ENCODE assay signal across 8 mouse cellular contexts in genomic region chr5:30960814-30961213, GRCm38 (mm10). TPM values are rescaled to one million over a fixed set of nuclear protein-coding genes. Genes with fewer than 3 reads are reported as not detected.
DNase-seq lines count a peak whose midpoint lies in the region; ATAC-seq and TF ChIP-seq lines count a peak whose summit lies in the region.

No protein-coding gene starts in this region.

- peak overlapping the region; percentile 92 for H3K4me3 ChIP-seq in heart, adult 2 months
- H3K4me3 ChIP-seq in E14TG2a.4 (replicated peaks; ENCODE audit: low read length) = peak overlapping the region; percentile 96; the same call in 1 of the 2 replicates
- no peak overlapping the region; the same call in 1 of the 2 replicates for H3K4me3 ChIP-seq in hindbrain, embryonic 14.5 days (replicated peaks; ENCODE audit: low read length)
- peak overlapping the region; percentile 79; the same call in 1 of the 2 replicates for H3K4me3 ChIP-seq in midbrain, embryonic 12.5 days

- WGBS in heart, adult 2 months = 79% methylated on average over 2 of the region's 2 CpGs
- 92% methylated on average over 2 of the region's 2 CpGs for WGBS in hindbrain, embryonic 14.5 days
- 89% methylated on average over 2 of the region's 2 CpGs for WGBS in midbrain, embryonic 12.5 days

- no peak for TF ChIP-seq CTCF in heart, adult 2 months (IDR thresholded peaks at IDR 0.05)
- no peak for TF ChIP-seq CTCF in E14TG2a.4 (conservative IDR thresholded peaks at IDR 0.05; ENCODE audit: low read length)

- H3K9me3 ChIP-seq in E14TG2a.4 (ENCODE audit: low read length) = no peaks in the 10 kb centered on the region
- no peaks in the 10 kb centered on the region for H3K9me3 ChIP-seq in hindbrain, embryonic 14.5 days (ENCODE audit: control insufficient read depth, low read length)
- no peaks in the 10 kb centered on the region for H3K9me3 ChIP-seq in midbrain, embryonic 12.5 days

- TF ChIP-seq EP300 in heart, adult 2 months (IDR thresholded peaks at IDR 0.05; ENCODE audit: insufficient read depth, low read depth, low read length) = no peak

- no peak overlapping the region for H3K9ac ChIP-seq in heart, adult 2 months (ENCODE audit: low read depth, low read length)
- no peak overlapping the region for H3K9ac ChIP-seq in hindbrain, embryonic 14.5 days
- no peak overlapping the region for H3K9ac ChIP-seq in midbrain, embryonic 12.5 days (replicated peaks)

- H3K4me1 ChIP-seq in heart, adult 2 months (ENCODE audit: control insufficient read depth, insufficient read depth, low read length) = peaks cover 15% of the 10 kb centered on the region
- peaks cover 23% of the 10 kb centered on the region for H3K4me1 ChIP-seq in E14TG2a.4 (replicated peaks; ENCODE audit: low read depth, low read length)
- peaks cover 22% of the 10 kb centered on the region for H3K4me1 ChIP-seq in hindbrain, embryonic 14.5 days (replicated peaks; ENCODE audit: control insufficient read depth, insufficient read depth, low read length)
- H3K4me1 ChIP-seq in midbrain, embryonic 12.5 days = peaks cover 22% of the 10 kb centered on the region

- H3K79me2 ChIP-seq in heart, adult 2 months (replicated peaks; ENCODE audit: control insufficient read depth, insufficient read depth, low read length) = peaks cover 1% of the 10 kb centered on the region

- peaks cover 18% of the 10 kb centered on the region for H3K36me3 ChIP-seq in heart, adult 2 months (ENCODE audit: control insufficient read depth, insufficient read depth, low read length)
- H3K36me3 ChIP-seq in E14TG2a.4 (ENCODE audit: insufficient read depth, low read length) = peaks cover 27% of the 10 kb centered on the region
- peaks cover 21% of the 10 kb centered on the region for H3K36me3 ChIP-seq in hindbrain, embryonic 14.5 days (replicated peaks; ENCODE audit: control insufficient read depth, insufficient read depth)
- peaks cover 19% of the 10 kb centered on the region for H3K36me3 ChIP-seq in midbrain, embryonic 12.5 days

- intact Hi-C loops in heart, adult 2 months (cut with DNase I) = loop anchor here (1.0 to 5.0 kb wide), 3 partner anchors 8 to 88 kb away; partner anchors contain the start of genes Atraid, Khk and Slc5a6
- intact Hi-C loops in heart, postnatal 25 days (cut with DNase I) = loop anchor here (1.0 kb wide), 1 partner anchor 87 kb away; the partner anchor contains the start of genes Atraid and Slc5a6

- H3K4me2 ChIP-seq in hindbrain, embryonic 14.5 days (replicated peaks) = peak overlapping the region; percentile 91
- peak overlapping the region; percentile 92 for H3K4me2 ChIP-seq in midbrain, embryonic 12.5 days (replicated peaks)

- TF ChIP-seq POLR2A in heart, adult 2 months (IDR thresholded peaks at IDR 0.05; ENCODE audit: insufficient read depth, low read depth, low read length) = no peak

- DNase-seq in heart, adult 2 months = no peak
- DNase-seq in heart, postnatal 25 days (ENCODE audit: low spot score) = no peak
- no peak for DNase-seq in hindbrain, embryonic 14.5 days (ENCODE audit: low spot score)
- DNase-seq in cerebellum, adult 11 months = no peak
- no peak for DNase-seq in MN1 (ENCODE audit: low spot score)
- no peak for DNase-seq in yolk sac, embryonic 10.5 days (ENCODE audit: low spot score)

- no peak for ATAC-seq in hindbrain, embryonic 14.5 days (ENCODE audit: low FRiP score)
- no peak for ATAC-seq in midbrain, embryonic 12.5 days (ENCODE audit: low FRiP score, low read depth)

- H3K27ac ChIP-seq in heart, adult 2 months = peak overlapping the region; percentile 93
- H3K27ac ChIP-seq in hindbrain, embryonic 14.5 days = peak overlapping the region; percentile 87
- 0 out of 2 replicates have a peak overlapping the region, but pooled peaks have one; percentile 82 for H3K27ac ChIP-seq in midbrain, embryonic 12.5 days (replicated peaks)

- no peaks in the 10 kb centered on the region for H3K27me3 ChIP-seq in heart, adult 2 months (ENCODE audit: control insufficient read depth, insufficient read depth, low read length)
- peaks cover 10% of the 10 kb centered on the region; the same call in 1 of the 2 replicates for H3K27me3 ChIP-seq in E14TG2a.4 (ENCODE audit: insufficient read depth, low read length)
- no peaks in the 10 kb centered on the region for H3K27me3 ChIP-seq in hindbrain, embryonic 14.5 days (ENCODE audit: control insufficient read depth, insufficient read depth, low read length)
- peaks cover 13% of the 10 kb centered on the region for H3K27me3 ChIP-seq in midbrain, embryonic 12.5 days

RNA-seq across cellular contexts. Expression of gene Preb, which starts 0.7 kb away (rescaled TPM):
- total RNA-seq in heart, adult 2 months (2021) = 10 to 100 TPM; 80.3 to 84.6 TPM
- polyA plus RNA-seq in heart, adult 2 months (2012; rRNA removed) = 166 and 189 TPM in 2 replicates
- total RNA-seq in heart, postnatal 25 days (2021) = 10 to 100 TPM; 79.3 to 82.9 TPM
- polyA plus RNA-seq in hindbrain, embryonic 14.5 days (2014; fragmentation: Nextera tagmentation; extraction: Ambion mirVana) = 71.3 and 78.6 TPM in 2 replicates
- 121 and 131 TPM in 2 replicates for polyA plus RNA-seq in midbrain, embryonic 12.5 days (2016; fragmentation: Nextera tagmentation; extraction: Ambion mirVana)

RNA-seq across cellular contexts. Expression of gene Tcf23, which starts 7.6 kb away (rescaled TPM):
- 1 to 10 TPM; 1.6 TPM for total RNA-seq in heart, adult 2 months (2021)
- 0.44 and 0.57 TPM in 2 replicates for polyA plus RNA-seq in heart, adult 2 months (2012; rRNA removed)
- total RNA-seq in heart, postnatal 25 days (2021) = under 1 TPM; 0.45 to 0.75 TPM
- 0.04 TPM in 1 of 2 replicates, not detected in the other for polyA plus RNA-seq in hindbrain, embryonic 14.5 days (2014; fragmentation: Nextera tagmentation; extraction: Ambion mirVana)
- polyA plus RNA-seq in midbrain, embryonic 12.5 days (2016; fragmentation: Nextera tagmentation; extraction: Ambion mirVana) = not detected in 2 replicates

RNA-seq across cellular contexts. Expression of gene Cgref1, which starts 15.4 kb away (rescaled TPM):
- total RNA-seq in heart, adult 2 months (2021) = under 1 TPM; 0.30 to 0.73 TPM
- polyA plus RNA-seq in heart, adult 2 months (2012; rRNA removed) = 1.2 and 2.0 TPM in 2 replicates
- total RNA-seq in heart, postnatal 25 days (2021) = under 1 TPM; 0.39 to 0.53 TPM
- polyA plus RNA-seq in hindbrain, embryonic 14.5 days (2014; fragmentation: Nextera tagmentation; extraction: Ambion mirVana) = 62.4 and 71.4 TPM in 2 replicates
- polyA plus RNA-seq in midbrain, embryonic 12.5 days (2016; fragmentation: Nextera tagmentation; extraction: Ambion mirVana) = 7.8 and 9.0 TPM in 2 replicates

RNA-seq across cellular contexts. Expression of gene Khk, which starts 39.6 kb away (rescaled TPM):
- 10 to 100 TPM; 22.6 to 29.6 TPM for total RNA-seq in heart, adult 2 months (2021)
- polyA plus RNA-seq in heart, adult 2 months (2012; rRNA removed) = 31.8 and 40.9 TPM in 2 replicates
- 10 to 100 TPM; 21.1 to 22.6 TPM for total RNA-seq in heart, postnatal 25 days (2021)
- polyA plus RNA-seq in hindbrain, embryonic 14.5 days (2014; fragmentation: Nextera tagmentation; extraction: Ambion mirVana) = 9.0 and 11.2 TPM in 2 replicates
- 5.6 TPM in 2 replicates for polyA plus RNA-seq in midbrain, embryonic 12.5 days (2016; fragmentation: Nextera tagmentation; extraction: Ambion mirVana)

RNA-seq across cellular contexts. Expression of gene Emilin1, which starts 47.6 kb away (rescaled TPM):
- 10 to 100 TPM; 21.2 to 21.3 TPM for total RNA-seq in heart, adult 2 months (2021)
- polyA plus RNA-seq in heart, adult 2 months (2012; rRNA removed) = 30.6 and 31.3 TPM in 2 replicates
- 10 to 100 TPM; 27.6 to 29.7 TPM for total RNA-seq in heart, postnatal 25 days (2021)
- 14.1 and 17.1 TPM in 2 replicates for polyA plus RNA-seq in hindbrain, embryonic 14.5 days (2014; fragmentation: Nextera tagmentation; extraction: Ambion mirVana)
- polyA plus RNA-seq in midbrain, embryonic 12.5 days (2016; fragmentation: Nextera tagmentation; extraction: Ambion mirVana) = 49.8 and 79.9 TPM in 2 replicates
